Mouse (Mus musculus): ENCODE results near the gene Golph3. TPM values are rescaled to one million over a fixed set of nuclear protein-coding genes. Genes with fewer than 3 reads are reported as not detected.
"Not testable (repeated sequence)": the region's sequence is repeated elsewhere in the genome, so short reads cannot be mapped to it uniquely, and the experiment has no call there.

The Golph3 gene
- polyA plus RNA-seq, 1 experiment from 2014 or later = 91.9 TPM

GRCm38 (mm10) chr15:12362001-12362700 is 40.9 kb downstream of the Golph3 start:
- no peak for ATAC-seq (ENCODE audit: low FRiP score, low read depth)
- WGBS = 88% methylated on average over 14 of the region's 14 CpGs
- no peaks in the 10 kb centered on the region for H3K9me3 ChIP-seq
- no peaks in the 10 kb centered on the region for H3K27me3 ChIP-seq
- H3K4me1 ChIP-seq = peaks cover 3% of the 10 kb centered on the region; the same call in 1 of the 2 replicates
- no peak overlapping the region for H3K4me3 ChIP-seq
- no peak overlapping the region for H3K27ac ChIP-seq
- no peak overlapping the region for H3K9ac ChIP-seq
- H3K4me2 ChIP-seq (replicated peaks) = no peak overlapping the region
- H3K36me3 ChIP-seq = peaks cover 52% of the 10 kb centered on the region

GRCm38 (mm10) chr15:12362701-12363040 is 41.4 kb downstream of the Golph3 start:
- peaks cover 52% of the 10 kb centered on the region for H3K36me3 ChIP-seq
- WGBS = 88% methylated on average over 6 of the region's 6 CpGs
- no peak overlapping the region for H3K4me2 ChIP-seq (replicated peaks)
- peaks cover 3% of the 10 kb centered on the region; the same call in 1 of the 2 replicates for H3K4me1 ChIP-seq
- H3K27me3 ChIP-seq = no peaks in the 10 kb centered on the region
- ATAC-seq (ENCODE audit: low FRiP score, low read depth) = no peak
- no peak overlapping the region for H3K27ac ChIP-seq
- no peaks in the 10 kb centered on the region for H3K9me3 ChIP-seq
- no peak overlapping the region for H3K9ac ChIP-seq
- no peak overlapping the region for H3K4me3 ChIP-seq

- WGBS = 86% methylated on average over 4 of the region's 4 CpGs
- ATAC-seq (ENCODE audit: low FRiP score, low read depth) = no peak
Observed at GRCm38 (mm10) chr15:12364096-12364495, 42.8 kb downstream of the Golph3 start.

GRCm38 (mm10) chr15:12365416-12366071 is 44.3 kb downstream of the Golph3 start:
- Histone ChIP-seq H3K4me1 (peaks cover 2% of the 10 kb centered on the region; the same call in 1 of the 2 replicates), H3K36me3 (peaks cover 45% of the 10 kb centered on the region), H3K4me3 (no peak overlapping the region), H3K27me3 (no peaks in the 10 kb centered on the region), H3K4me2 (replicated peaks) (no peak overlapping the region), H3K9ac (no peak overlapping the region), H3K27ac (no peak overlapping the region), H3K9me3 (no peaks in the 10 kb centered on the region)
- ATAC-seq (ENCODE audit: low FRiP score, low read depth) = no peak
- WGBS = 79% methylated on average over 15 of the region's 15 CpGs

More at GRCm38 (mm10) chr15:12364096-12364495, 42.8 kb downstream of the Golph3 start:
- H3K9ac ChIP-seq = no peak overlapping the region
- H3K36me3 ChIP-seq = peaks cover 51% of the 10 kb centered on the region
- no peak overlapping the region for H3K4me2 ChIP-seq (replicated peaks)
- no peaks in the 10 kb centered on the region for H3K9me3 ChIP-seq
- no peak overlapping the region for H3K4me3 ChIP-seq
- peaks cover 3% of the 10 kb centered on the region; the same call in 1 of the 2 replicates for H3K4me1 ChIP-seq
- H3K27ac ChIP-seq = no peak overlapping the region
- no peaks in the 10 kb centered on the region for H3K27me3 ChIP-seq

- ATAC-seq (ENCODE audit: low FRiP score, low read depth) = no peak
- no peak overlapping the region for H3K4me2 ChIP-seq (replicated peaks)
- H3K9ac ChIP-seq = no peak overlapping the region
- H3K36me3 ChIP-seq = peaks cover 42% of the 10 kb centered on the region
- no peak overlapping the region for H3K4me3 ChIP-seq
- no peak overlapping the region for H3K27ac ChIP-seq
- WGBS = 64% methylated on average over 3 of the region's 3 CpGs
- H3K9me3 ChIP-seq = no peaks in the 10 kb centered on the region
- H3K4me1 ChIP-seq = no peaks in the 10 kb centered on the region
- H3K27me3 ChIP-seq = no peaks in the 10 kb centered on the region
Observed at GRCm38 (mm10) chr15:12366072-12366469, 44.8 kb downstream of the Golph3 start.

DNA sequence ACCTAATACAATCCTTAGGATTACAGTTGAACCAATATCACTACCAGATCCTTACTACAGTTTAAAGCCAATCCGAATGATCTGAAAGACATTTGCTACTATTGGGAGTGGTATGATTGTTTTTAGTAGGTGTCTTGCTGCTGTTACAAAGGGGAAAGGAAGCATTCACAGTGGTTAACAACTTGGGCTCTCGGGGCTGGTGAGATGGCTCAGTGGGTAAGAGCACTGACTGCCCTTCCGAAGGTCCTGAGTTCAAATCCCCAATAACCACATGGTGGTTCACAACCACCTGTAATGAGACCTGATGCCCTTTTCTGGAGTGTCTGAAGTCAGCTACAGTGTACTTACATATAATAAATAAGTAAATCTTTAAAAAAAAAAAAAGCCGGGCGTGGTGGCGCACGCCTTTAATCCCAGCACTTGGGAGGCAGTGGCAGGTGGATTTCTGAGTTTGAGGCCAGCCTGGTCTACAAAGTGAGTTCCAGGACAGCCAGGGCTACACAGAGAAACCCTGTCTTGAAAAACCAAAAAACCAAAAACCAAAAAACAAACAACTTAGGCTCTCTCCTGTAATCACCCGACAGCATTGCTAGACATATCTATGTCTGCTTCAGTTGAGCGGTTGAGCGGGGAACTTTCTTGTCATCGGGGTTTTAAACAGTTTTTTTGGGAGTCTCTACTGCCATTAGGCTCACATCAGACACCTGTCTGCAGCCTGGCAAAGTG is 45.5 kb downstream of the Golph3 start:
- not testable (repeated sequence) for H3K4me1 ChIP-seq; H3K9ac ChIP-seq; H3K9me3 ChIP-seq; H3K27me3 ChIP-seq; H3K4me3 ChIP-seq; ATAC-seq (ENCODE audit: low FRiP score, low read depth); H3K27ac ChIP-seq; H3K4me2 ChIP-seq (replicated peaks)
- peaks cover 40% of the 10 kb centered on the region for H3K36me3 ChIP-seq
- WGBS = 92% methylated on average over 11 of the region's 11 CpGs

- 63% methylated on average over 13 of the region's 13 CpGs for WGBS
- Histone ChIP-seq H3K4me3 (no peak overlapping the region), H3K9me3 (no peaks in the 10 kb centered on the region), H3K36me3 (peaks cover 37% of the 10 kb centered on the region), H3K27ac (no peak overlapping the region), H3K4me1 (peaks cover 3% of the 10 kb centered on the region), H3K9ac (no peak overlapping the region), H3K4me2 (replicated peaks) (no peak overlapping the region), H3K27me3 (0 out of 2 replicates have a peak, but pooled peaks cover 3% of the 10 kb centered on the region)
- no peak for ATAC-seq (ENCODE audit: low FRiP score, low read depth)
Observed at GRCm38 (mm10) chr15:12367306-12368080, 46.2 kb downstream of the Golph3 start.

GRCm38 (mm10) chr15:12368357-12368756 is 47.1 kb downstream of the Golph3 start:
- Histone ChIP-seq H3K9me3 (no peaks in the 10 kb centered on the region), H3K27ac (no peak overlapping the region), H3K36me3 (peaks cover 40% of the 10 kb centered on the region), H3K4me1 (peaks cover 3% of the 10 kb centered on the region), H3K9ac (no peak overlapping the region), H3K27me3 (0 out of 2 replicates have a peak, but pooled peaks cover 4% of the 10 kb centered on the region), H3K4me2 (replicated peaks) (no peak overlapping the region), H3K4me3 (no peak overlapping the region)
- 83% methylated on average over 11 of the region's 11 CpGs for WGBS
- ATAC-seq (ENCODE audit: low FRiP score, low read depth) = no peak

GRCm38 (mm10) chr15:12368850-12369249 is 47.6 kb downstream of the Golph3 start:
- 78% methylated on average over 4 of the region's 4 CpGs for WGBS
- Histone ChIP-seq H3K9me3 (no peaks in the 10 kb centered on the region), H3K4me2 (replicated peaks) (no peak overlapping the region), H3K4me3 (no peak overlapping the region), H3K27ac (no peak overlapping the region), H3K9ac (no peak overlapping the region), H3K27me3 (0 out of 2 replicates have a peak, but pooled peaks cover 4% of the 10 kb centered on the region), H3K36me3 (peaks cover 39% of the 10 kb centered on the region), H3K4me1 (peaks cover 3% of the 10 kb centered on the region)
- no peak for ATAC-seq (ENCODE audit: low FRiP score, low read depth)

GRCm38 (mm10) chr15:12370096-12370495 is 48.8 kb downstream of the Golph3 start:
- H3K36me3 ChIP-seq = peaks cover 40% of the 10 kb centered on the region

DNA sequence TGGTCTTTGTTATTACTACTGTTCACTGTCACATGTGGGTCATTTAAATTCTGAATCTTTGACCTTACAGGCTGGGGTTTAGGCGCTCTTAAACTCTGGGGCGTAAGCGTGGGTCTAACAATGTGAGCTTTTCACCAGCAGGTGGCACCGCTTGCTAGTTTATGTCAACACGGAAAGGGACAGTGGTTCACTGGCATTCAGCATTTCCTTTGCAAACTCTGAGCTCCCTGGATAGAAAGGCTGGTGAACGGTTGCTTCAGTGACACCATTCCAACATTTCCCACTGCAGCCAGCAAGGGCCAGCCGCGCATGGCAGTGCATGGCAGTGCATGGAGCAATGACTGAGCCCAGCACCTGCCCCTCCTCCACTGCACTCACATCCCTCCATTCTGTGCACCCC is 49.9 kb downstream of the Golph3 start:
- Histone ChIP-seq H3K4me2 (replicated peaks) (no peak overlapping the region), H3K27ac (no peak overlapping the region)
- WGBS = 5% methylated on average over 8 of the region's 8 CpGs

More at GRCm38 (mm10) chr15:12370096-12370495, 48.8 kb downstream of the Golph3 start:
- H3K27ac ChIP-seq = no peak overlapping the region
- no peak overlapping the region for H3K4me2 ChIP-seq (replicated peaks)
- no peak overlapping the region for H3K4me3 ChIP-seq
- WGBS = 97% methylated on average over 3 of the region's 3 CpGs
- H3K9me3 ChIP-seq = no peaks in the 10 kb centered on the region
- H3K9ac ChIP-seq = no peak overlapping the region
- 0 out of 2 replicates have a peak, but pooled peaks cover 4% of the 10 kb centered on the region for H3K27me3 ChIP-seq
- peaks cover 3% of the 10 kb centered on the region for H3K4me1 ChIP-seq
- no peak for ATAC-seq (ENCODE audit: low FRiP score, low read depth)

More for the DNA sequence above, 49.9 kb downstream of the Golph3 start:
- no peak overlapping the region for H3K9ac ChIP-seq
- no peaks in the 10 kb centered on the region for H3K9me3 ChIP-seq
- peaks cover 30% of the 10 kb centered on the region for H3K36me3 ChIP-seq
- H3K4me1 ChIP-seq = peaks cover 9% of the 10 kb centered on the region
- H3K27me3 ChIP-seq = 0 out of 2 replicates have a peak, but pooled peaks cover 8% of the 10 kb centered on the region
- ATAC-seq (ENCODE audit: low FRiP score, low read depth) = peak; percentile 41; the same call in 1 of the 2 replicates
- H3K4me3 ChIP-seq = no peak overlapping the region

All from limb, embryonic 13.5 days (tissue).